Comparison of ENCODE assay signal across 14 mouse cellular contexts in genomic region chr2:105746896-105747295, GRCm38 (mm10).
"Had no signal": no experiment of that assay in that cellular context is flagged by ENCODE, and none has a peak within 500 bp of the region (broad histone marks: within the 10 kb centered on the region; RNA-seq: fewer than 3 reads in every experiment).

No protein-coding gene starts in this region.

- H3K36me3 ChIP-seq: limb, embryonic 12.5 days; liver, embryonic 13.5 days; lung, embryonic 15.5 days; midbrain, embryonic 13.5 days; neural tube, embryonic 15.5 days had no signal

- H3K27ac ChIP-seq: left cerebral cortex, adult 2 months; limb, embryonic 12.5 days; liver, embryonic 13.5 days; lung, embryonic 15.5 days; macrophage; midbrain, embryonic 13.5 days; neural tube, embryonic 15.5 days; stomach, postnatal 0 days had no signal

- H3K27me3 ChIP-seq: limb, embryonic 12.5 days; liver, embryonic 13.5 days; lung, embryonic 15.5 days; midbrain, embryonic 13.5 days; neural tube, embryonic 15.5 days had no signal

- H3K9me3 ChIP-seq: limb, embryonic 12.5 days; liver, embryonic 13.5 days; lung, embryonic 15.5 days; midbrain, embryonic 13.5 days; neural tube, embryonic 15.5 days had no signal

- H3K4me3 ChIP-seq: left cerebral cortex, adult 2 months; limb, embryonic 12.5 days; liver, embryonic 13.5 days; lung, embryonic 15.5 days; midbrain, embryonic 13.5 days; neural tube, embryonic 15.5 days had no signal

- H3K4me1 ChIP-seq: limb, embryonic 12.5 days; liver, embryonic 13.5 days; lung, embryonic 15.5 days; midbrain, embryonic 13.5 days; neural tube, embryonic 15.5 days had no signal

- H3K4me2 ChIP-seq: limb, embryonic 12.5 days; liver, embryonic 13.5 days; lung, embryonic 15.5 days; midbrain, embryonic 13.5 days; neural tube, embryonic 15.5 days had no signal

- ATAC-seq: liver, postnatal 0 days; midbrain, embryonic 13.5 days had no signal

- H3K9ac ChIP-seq: limb, embryonic 12.5 days; liver, embryonic 13.5 days; liver, postnatal 0 days; lung, embryonic 15.5 days; midbrain, embryonic 13.5 days; neural tube, embryonic 15.5 days had no signal

- DNase-seq: kidney, postnatal 14 days; liver; liver, embryonic 13.5 days; liver, postnatal 0 days; lung, postnatal 14 days; right cerebral cortex, adult 18-20 months; thymus, postnatal 4 days had no signal
